Mouse (Mus musculus) embryonic facial prominence, embryonic 10.5 days (tissue): Measurements from ENCODE around the gene Top2a. TPM values are rescaled to one million over a fixed set of nuclear protein-coding genes. Genes with fewer than 3 reads are reported as not detected.

Experiments
- DNase-seq: peaks from one replicate; pipeline ENCODE4 v3.0.0-alpha.2; 2017; ENCODE audit warnings: low spot score
- H3K27ac ChIP-seq: fragments of 300-500 bp; sonication (generic); replicated peaks from 2 replicates; pipeline ENCODE4 v1.5.1; 2016; ENCODE audit warnings: mild to moderate bottlenecking
- H3K27me3 ChIP-seq: fragments of 300-500 bp; sonication (generic); replicated peaks from 2 replicates; pipeline ENCODE4 v1.6.1; 2016; ENCODE audit warnings: low read depth, mild to moderate bottlenecking; ENCODE audit not compliant: poor library complexity, severe bottlenecking
- H3K36me3 ChIP-seq: fragments of 300-500 bp; sonication (generic); replicated peaks from 2 replicates; pipeline ENCODE4 v1.6.1; 2016; ENCODE audit warnings: mild to moderate bottlenecking, moderate library complexity
- H3K4me1 ChIP-seq: fragments of 300-500 bp; sonication (generic); 2 replicates; pipeline ENCODE4 v1.6.1; 2016
- H3K4me3 ChIP-seq: fragments of 300-500 bp; sonication (generic); 2 replicates; pipeline ENCODE4 v1.5.1; 2016; ENCODE audit warnings: mild to moderate bottlenecking, moderate library complexity
- H3K9me3 ChIP-seq: fragments of 300-500 bp; sonication (generic); 2 replicates; pipeline ENCODE4 v1.6.1; 2016; ENCODE audit warnings: mild to moderate bottlenecking
- WGBS: fragments of 180-500 bp; shearing (Covaris S2); methylation state at CpG from one replicate; pipeline ENCODE4 v1.1.7; 2016; 5-methylcytosine and 5-hydroxymethylcytosine counted together
- polyA plus RNA-seq: library from polyadenylated mRNA; unstranded; fragments of >200 nt; fragmentation: Nextera tagmentation; extraction: Ambion mirVana; gene quantifications from 2 replicates; pipeline ENCODE4 v1.2.1, GENCODE M21; 2016

The Top2a gene
- polyA plus RNA-seq: 332 and 336 TPM in 2 replicates

- Histone ChIP-seq H3K27ac (peak within 1 kb of the TSS; percentile 97), H3K27me3 (no peaks in the 10 kb centered on the region), H3K4me3 (peak within 1 kb of the TSS; percentile 92), H3K9me3 (no peaks in the 10 kb centered on the region), H3K4me1 (peaks cover 23% of the 10 kb centered on the region), H3K36me3 (peaks cover 39% of the 10 kb centered on the region)
- under 1% methylated on average over 54 of the region's 54 CpGs for WGBS
- peak; percentile 93 for DNase-seq
These were observed at the start of gene Top2a for GRCm38 (mm10) chr11:99023500-99024467. Gene Top2a (minus strand): TSS chr11:99024189.

- DNase-seq: no peak
- Histone ChIP-seq H3K36me3 (no peaks in the 10 kb centered on the region), H3K9me3 (no peaks in the 10 kb centered on the region), H3K27ac (peak overlapping the region; percentile 91), H3K4me1 (peaks cover 85% of the 10 kb centered on the region), H3K27me3 (no peaks in the 10 kb centered on the region), H3K4me3 (no peak overlapping the region)
- WGBS: 61% methylated on average over 5 of the region's 5 CpGs
These were observed 49.8 kb upstream of the Top2a start for GRCm38 (mm10) chr11:99073781-99074180.

- Histone ChIP-seq H3K36me3 (no peaks in the 10 kb centered on the region), H3K9me3 (no peaks in the 10 kb centered on the region), H3K4me3 (peak overlapping the region; percentile 25; the same call in 1 of the 2 replicates), H3K4me1 (peaks cover 78% of the 10 kb centered on the region), H3K27me3 (no peaks in the 10 kb centered on the region), H3K27ac (peak overlapping the region; percentile 91)
- WGBS: 12% methylated on average over 6 of the region's 6 CpGs
- DNase-seq: peak; percentile 92
These were observed 47.9 kb upstream of the Top2a start for GRCm38 (mm10) chr11:99071866-99072265.

GRCm38 (mm10) chr11:99068455-99068854, 44.5 kb upstream of the Top2a start:
- no peaks in the 10 kb centered on the region for H3K27me3 ChIP-seq
- no peak for DNase-seq
- H3K9me3 ChIP-seq: no peaks in the 10 kb centered on the region
- 82% methylated on average over 5 of the region's 5 CpGs for WGBS
- peaks cover 68% of the 10 kb centered on the region for H3K4me1 ChIP-seq
- peak overlapping the region; percentile 52 for H3K27ac ChIP-seq
- no peaks in the 10 kb centered on the region for H3K36me3 ChIP-seq
- no peak overlapping the region for H3K4me3 ChIP-seq

GRCm38 (mm10) chr11:99067591-99067990, 43.6 kb upstream of the Top2a start:
- Histone ChIP-seq H3K4me3 (no peak overlapping the region), H3K4me1 (peaks cover 68% of the 10 kb centered on the region), H3K36me3 (no peaks in the 10 kb centered on the region), H3K9me3 (no peaks in the 10 kb centered on the region), H3K27ac (0 out of 2 replicates have a peak overlapping the region, but pooled peaks have one; percentile 52), H3K27me3 (no peaks in the 10 kb centered on the region)
- no peak for DNase-seq
- 85% methylated on average over 8 of the region's 8 CpGs for WGBS

GRCm38 (mm10) chr11:99065979-99066378, 42.0 kb upstream of the Top2a start:
- Histone ChIP-seq H3K9me3 (no peaks in the 10 kb centered on the region), H3K4me3 (0 out of 2 replicates have a peak overlapping the region, but pooled peaks have one; percentile 30), H3K4me1 (peaks cover 65% of the 10 kb centered on the region), H3K36me3 (no peaks in the 10 kb centered on the region), H3K27ac (peak overlapping the region; percentile 79), H3K27me3 (no peaks in the 10 kb centered on the region)
- 19% methylated on average over 2 of the region's 2 CpGs for WGBS
- DNase-seq: peak; percentile 83

- DNase-seq: no peak
- Histone ChIP-seq H3K9me3 (no peaks in the 10 kb centered on the region), H3K4me1 (peaks cover 65% of the 10 kb centered on the region), H3K27ac (peak overlapping the region; percentile 79), H3K36me3 (no peaks in the 10 kb centered on the region), H3K4me3 (no peak overlapping the region), H3K27me3 (no peaks in the 10 kb centered on the region)
- 71% methylated on average over 3 of the region's 3 CpGs for WGBS
These were observed 41.4 kb upstream of the Top2a start for GRCm38 (mm10) chr11:99065353-99065752.

GRCm38 (mm10) chr11:99063406-99064131, 39.6 kb upstream of the Top2a start:
- no peaks in the 10 kb centered on the region for H3K36me3 ChIP-seq
- peaks cover 62% of the 10 kb centered on the region for H3K4me1 ChIP-seq
- no peak for DNase-seq
- no peaks in the 10 kb centered on the region for H3K27me3 ChIP-seq
- 37% methylated on average over 8 of the region's 8 CpGs for WGBS
- peak overlapping the region; percentile 75 for H3K27ac ChIP-seq
- H3K4me3 ChIP-seq: no peak overlapping the region
- H3K9me3 ChIP-seq: peaks cover 9% of the 10 kb centered on the region; the same call in 1 of the 2 replicates

- DNase-seq: no peak
- peaks cover 9% of the 10 kb centered on the region; the same call in 1 of the 2 replicates for H3K9me3 ChIP-seq
- no peaks in the 10 kb centered on the region for H3K27me3 ChIP-seq
- H3K36me3 ChIP-seq: no peaks in the 10 kb centered on the region
- peak overlapping the region; percentile 75 for H3K27ac ChIP-seq
- 81% methylated on average over 7 of the region's 7 CpGs for WGBS
- H3K4me1 ChIP-seq: peaks cover 59% of the 10 kb centered on the region
- no peak overlapping the region for H3K4me3 ChIP-seq
These were observed 38.7 kb upstream of the Top2a start for GRCm38 (mm10) chr11:99062661-99063060.

GRCm38 (mm10) chr11:99060435-99060834, 36.4 kb upstream of the Top2a start:
- WGBS: 77% methylated on average over 3 of the region's 3 CpGs
- Histone ChIP-seq H3K4me3 (no peak overlapping the region), H3K4me1 (peaks cover 66% of the 10 kb centered on the region), H3K9me3 (peaks cover 9% of the 10 kb centered on the region; the same call in 1 of the 2 replicates), H3K36me3 (no peaks in the 10 kb centered on the region), H3K27ac (peak overlapping the region; percentile 82), H3K27me3 (no peaks in the 10 kb centered on the region)
- no peak for DNase-seq

- peaks cover 9% of the 10 kb centered on the region; the same call in 1 of the 2 replicates for H3K9me3 ChIP-seq
- H3K27me3 ChIP-seq: no peaks in the 10 kb centered on the region
- H3K4me3 ChIP-seq: peak overlapping the region; percentile 16
- peaks cover 34% of the 10 kb centered on the region for H3K36me3 ChIP-seq
- DNase-seq: peak; percentile 88
- peak overlapping the region; percentile 80 for H3K27ac ChIP-seq
- H3K4me1 ChIP-seq: peaks cover 65% of the 10 kb centered on the region
- WGBS: 2% methylated on average over 8 of the region's 8 CpGs
These were observed 31.8 kb upstream of the Top2a start for GRCm38 (mm10) chr11:99055571-99056452.
